Mouse (Mus musculus) WW6 (cell line): Measurements from ENCODE around the gene Il18bp.
A peak's percentile ranks its signal among the peaks of the same experiment; 100 is the strongest.
"Not testable (repeated sequence)": the region's sequence is repeated elsewhere in the genome, so short reads cannot be mapped to it uniquely, and the experiment has no call there.

Experiments
- DNase-seq: peaks from one replicate; pipeline ENCODE4 v3.0.0-alpha.2; 2013; ENCODE audit warnings: low read depth, low spot score

Il18bp gene

DNA sequence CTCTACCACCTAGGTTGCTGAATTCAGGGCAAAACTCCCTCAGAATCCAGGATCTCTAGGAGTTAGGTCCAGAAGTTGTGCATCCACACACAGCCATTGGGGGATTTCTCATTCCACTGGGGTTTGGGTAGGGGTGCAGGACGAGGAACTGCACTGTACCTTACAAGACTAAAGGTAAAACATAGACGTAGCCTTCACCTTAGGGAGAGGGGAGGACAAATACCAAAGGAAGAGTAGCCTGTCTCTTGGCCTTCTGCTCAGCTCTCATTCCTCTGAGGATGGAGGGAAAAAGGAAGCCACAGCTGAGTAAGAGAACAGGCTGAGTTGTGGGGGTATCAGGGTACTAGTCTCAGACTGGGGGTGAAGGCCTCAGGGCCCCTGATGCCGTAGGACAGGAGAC lies at the start of gene Il18bp:
TSS of gene Il18bp (minus strand) at position 101 of the 400 bp plus-strand sequence.
- DNase-seq = no peak

DNA sequence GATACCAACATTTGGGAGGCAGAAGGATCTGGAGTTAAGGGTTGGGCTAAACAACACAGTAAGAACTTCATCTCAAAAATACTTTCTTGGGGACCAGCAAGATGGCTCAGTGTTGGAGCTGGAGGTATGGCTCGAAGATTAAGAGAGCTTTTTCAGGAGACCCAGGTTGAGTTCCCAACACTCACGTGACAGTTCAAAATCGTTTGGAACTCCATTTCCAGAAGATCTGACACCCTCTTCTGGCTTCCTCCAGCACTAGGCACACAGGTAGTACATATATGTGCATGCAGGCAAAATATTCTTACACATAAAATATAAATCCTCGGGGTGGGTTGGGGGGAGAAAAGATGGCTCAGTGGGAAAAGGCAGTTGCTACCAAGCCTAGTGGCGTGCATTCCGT lies 47.9 kb upstream of the Il18bp start:
- DNase-seq = no peak

DNA sequence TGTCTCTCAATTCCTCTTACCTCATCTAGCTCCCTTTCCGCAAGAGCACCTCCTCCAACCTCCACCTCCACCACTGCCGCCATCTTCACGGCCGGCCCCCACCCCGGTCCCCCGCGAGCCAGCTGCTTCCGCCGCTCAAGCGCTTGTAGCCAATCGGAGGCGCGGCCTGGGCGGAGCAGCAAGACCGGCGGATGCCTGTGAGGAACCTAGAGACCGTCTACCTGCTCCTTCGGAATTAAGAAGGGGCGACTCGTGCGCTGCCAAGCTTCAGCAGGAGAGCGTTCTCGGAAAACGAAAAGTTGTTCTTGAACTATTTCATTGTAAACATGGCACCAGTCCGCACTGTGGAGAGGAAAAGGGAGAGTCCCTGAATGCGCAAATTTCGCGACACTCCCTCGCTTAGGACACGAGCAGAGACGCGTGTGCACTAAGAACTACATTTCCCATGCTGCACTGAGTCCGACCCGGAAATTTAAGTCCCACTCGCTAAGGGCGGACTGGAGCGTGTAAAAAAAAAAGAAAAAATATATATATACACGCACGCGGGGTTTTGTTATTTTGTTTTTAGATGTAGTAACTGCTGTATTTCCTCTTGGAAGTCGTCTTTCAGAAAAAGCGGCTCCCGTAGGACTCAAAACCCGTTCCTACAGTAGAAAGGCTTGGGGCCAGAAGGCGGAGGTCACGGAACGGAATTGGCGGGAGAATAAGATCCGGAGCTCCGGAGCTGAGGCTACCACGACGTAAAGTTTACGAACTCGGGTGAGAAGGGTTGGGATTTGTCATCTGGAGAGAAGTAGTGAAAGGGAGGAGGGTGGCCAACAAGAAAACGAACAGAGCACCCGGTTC lies 46.8 kb upstream of the Il18bp start, which contains the start of the genes Rnf121, Xndc1 and Xntrpc:
TSS of gene Rnf121 (minus strand) at position 424 of the 846 bp plus-strand sequence.
TSS of gene Xndc1 (plus strand) at position 466 of the 846 bp plus-strand sequence.
TSS of gene Xntrpc (plus strand) at position 668 of the 846 bp plus-strand sequence.
- peak; percentile 70 for DNase-seq

DNA sequence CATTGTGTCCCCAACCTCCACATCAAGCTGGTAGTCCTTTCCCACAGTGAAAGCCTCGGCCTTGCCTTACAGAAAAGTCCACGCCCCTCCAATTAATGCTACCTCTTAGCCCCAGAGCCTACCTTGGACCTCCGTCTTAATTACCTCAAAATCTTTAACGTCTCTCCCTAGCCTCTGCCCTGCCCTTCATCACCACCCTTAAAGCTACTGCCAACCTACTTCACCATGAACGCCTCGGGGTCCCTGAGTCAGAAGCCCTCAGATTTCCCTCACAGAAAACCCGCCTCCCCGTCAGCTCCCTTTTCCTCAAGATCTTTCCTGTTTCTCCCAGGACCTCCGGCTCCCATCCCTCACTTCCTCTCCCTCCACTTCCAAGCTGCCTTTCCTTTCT lies 46.2 kb upstream of the Il18bp start:
- no peak for DNase-seq

DNA sequence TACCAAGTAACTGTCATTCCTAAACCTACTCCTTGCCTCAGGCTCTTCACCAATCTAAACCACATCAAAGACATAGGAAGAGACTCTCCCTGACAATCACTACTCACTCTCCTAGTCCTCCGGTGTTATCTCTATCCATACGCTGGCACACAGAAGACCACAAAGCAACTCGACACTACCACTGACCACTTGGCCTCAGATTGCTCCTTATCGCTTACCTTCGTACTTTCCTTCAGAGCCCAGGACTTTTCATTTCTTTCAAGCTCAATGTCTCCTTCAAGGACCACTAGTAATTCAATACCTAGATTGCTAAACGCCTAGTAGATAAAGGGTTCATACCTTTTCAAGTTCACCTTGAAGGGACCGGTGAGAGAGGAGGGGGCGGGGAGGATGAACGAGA lies 45.4 kb upstream of the Il18bp start:
- no peak for DNase-seq

DNA sequence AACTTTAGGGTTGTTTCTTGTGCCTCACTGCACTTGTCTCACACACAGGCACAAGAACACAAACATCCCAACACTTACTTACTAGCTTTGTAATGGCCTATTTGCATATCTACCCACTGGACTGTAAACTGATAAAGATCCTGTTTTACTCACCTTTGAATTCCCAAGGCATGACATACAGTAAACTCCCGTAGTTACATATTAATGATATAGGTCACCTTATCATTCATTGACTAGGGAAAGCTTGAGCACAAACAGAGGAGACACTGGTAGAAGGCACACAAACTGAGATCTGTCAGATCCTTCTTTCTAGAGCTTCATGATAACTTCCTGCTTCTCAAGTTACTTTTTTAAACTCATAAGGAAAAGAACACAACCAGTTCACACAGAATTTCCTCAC lies 43.7 kb upstream of the Il18bp start:
- DNase-seq = no peak

DNA sequence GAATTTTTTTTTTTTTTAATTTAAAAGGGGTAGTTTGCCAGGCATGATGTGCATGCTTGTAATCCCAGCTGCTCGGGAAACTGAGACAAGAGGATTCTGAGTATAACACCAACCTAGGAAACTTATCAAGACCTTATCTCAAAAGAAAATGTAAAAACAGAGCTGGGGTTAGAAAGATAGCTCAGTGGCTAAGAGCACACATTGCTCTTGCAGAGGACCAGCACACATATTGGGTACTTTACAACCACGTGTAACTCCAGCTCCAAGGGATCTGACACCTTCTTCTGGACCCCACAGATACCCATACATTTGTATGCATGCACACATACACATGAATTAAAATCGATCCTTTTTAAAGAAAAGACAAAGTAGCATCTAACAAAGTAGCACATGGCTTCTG lies 42.9 kb upstream of the Il18bp start:
- DNase-seq = no peak

DNA sequence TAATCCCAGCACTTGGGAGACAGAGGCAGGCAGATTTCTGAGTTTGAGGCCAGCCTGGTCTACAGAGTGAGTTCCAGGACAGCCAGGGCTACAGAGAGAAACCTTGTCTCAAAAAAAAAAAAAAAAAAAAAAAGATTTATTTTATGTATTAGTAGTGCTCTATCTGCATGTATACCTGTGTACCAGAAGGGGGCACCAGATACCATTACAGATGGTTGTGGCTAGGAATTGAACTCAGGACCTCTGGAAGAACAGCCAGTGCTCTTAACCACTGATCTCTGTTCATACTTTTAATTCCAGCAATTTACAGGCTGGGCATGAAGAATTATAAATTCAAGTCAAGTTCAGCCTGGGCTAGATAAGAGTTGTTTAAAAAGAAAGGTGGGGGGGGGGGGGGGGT lies 30.0 kb upstream of the Il18bp start:
- not testable (repeated sequence) for DNase-seq

DNA sequence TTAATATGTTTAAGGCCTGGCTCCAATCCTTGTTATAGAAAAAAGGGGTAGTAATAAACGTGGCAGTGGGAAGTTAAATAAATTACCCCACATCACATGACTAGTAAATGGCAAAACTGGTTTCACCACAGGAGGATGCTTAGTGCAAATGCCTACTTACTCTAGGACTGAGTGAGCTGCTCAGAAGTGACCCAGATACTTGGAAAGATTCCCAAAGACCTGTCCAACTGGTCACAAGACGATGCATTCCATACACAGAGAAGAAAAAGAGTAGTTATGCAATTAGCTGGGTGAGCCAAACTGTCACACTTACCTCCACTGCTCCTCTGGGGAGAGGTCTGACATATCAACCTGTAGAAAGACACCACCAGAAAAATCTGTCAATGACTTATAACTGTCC lies 23.8 kb upstream of the Il18bp start:
- no peak for DNase-seq

DNA sequence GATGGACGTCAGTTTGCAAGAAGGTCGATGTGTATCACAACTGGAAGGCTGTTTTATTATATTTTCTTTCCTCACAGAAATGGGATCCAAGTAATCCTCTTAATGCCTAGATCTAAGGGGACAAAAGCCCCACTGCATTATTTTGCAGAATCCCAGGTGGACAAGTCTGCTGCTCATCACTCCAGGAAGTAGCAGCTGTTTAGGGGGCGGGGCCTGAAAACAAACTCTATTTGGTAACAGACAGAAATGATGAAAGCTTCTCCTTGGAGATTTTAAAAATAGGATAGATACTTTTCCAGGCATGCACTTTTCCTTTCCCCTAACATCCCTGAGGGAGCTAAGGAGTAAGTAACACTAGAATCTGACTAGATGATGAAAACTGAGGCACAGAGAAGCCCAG lies 18.8 kb upstream of the Il18bp start:
- no peak for DNase-seq

DNA sequence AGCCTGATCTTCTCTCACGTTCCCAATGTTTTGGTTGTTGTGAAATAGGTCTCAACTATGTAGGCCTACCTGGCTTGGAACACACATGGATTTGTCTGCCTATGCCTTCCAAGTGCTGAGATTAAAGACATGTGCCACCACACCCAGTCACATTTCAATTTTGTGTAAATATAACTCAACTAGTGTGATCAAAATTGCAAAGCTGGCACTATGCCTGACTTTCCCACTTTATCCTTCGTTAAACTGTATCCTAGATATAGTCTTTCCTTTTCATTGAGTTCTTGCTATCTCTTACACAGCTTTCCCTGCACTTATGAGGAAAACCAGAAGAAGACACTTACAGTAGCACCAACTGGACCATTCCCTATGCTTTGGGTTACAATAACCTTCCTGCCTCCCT lies 17.0 kb upstream of the Il18bp start:
- DNase-seq = no peak

DNA sequence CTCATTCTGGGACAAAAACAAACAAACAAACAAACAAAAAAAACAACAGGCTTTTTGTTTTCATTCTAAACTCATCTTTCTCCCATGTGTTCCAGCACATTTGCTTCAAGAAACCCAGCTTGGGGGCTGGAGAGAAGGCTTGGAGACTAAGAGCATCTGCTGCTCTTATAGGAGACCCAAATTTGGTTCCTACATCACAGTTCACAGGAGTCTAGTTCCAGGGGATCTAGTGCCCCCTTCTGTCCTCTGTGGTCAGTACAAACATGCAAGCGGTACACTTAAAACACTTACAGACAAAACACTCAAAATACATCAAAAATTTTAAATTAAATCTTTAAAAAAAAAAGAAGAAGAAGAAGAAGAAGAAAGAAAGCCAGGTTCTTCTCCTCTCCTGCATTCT lies 16.4 kb upstream of the Il18bp start:
- no peak for DNase-seq

DNA sequence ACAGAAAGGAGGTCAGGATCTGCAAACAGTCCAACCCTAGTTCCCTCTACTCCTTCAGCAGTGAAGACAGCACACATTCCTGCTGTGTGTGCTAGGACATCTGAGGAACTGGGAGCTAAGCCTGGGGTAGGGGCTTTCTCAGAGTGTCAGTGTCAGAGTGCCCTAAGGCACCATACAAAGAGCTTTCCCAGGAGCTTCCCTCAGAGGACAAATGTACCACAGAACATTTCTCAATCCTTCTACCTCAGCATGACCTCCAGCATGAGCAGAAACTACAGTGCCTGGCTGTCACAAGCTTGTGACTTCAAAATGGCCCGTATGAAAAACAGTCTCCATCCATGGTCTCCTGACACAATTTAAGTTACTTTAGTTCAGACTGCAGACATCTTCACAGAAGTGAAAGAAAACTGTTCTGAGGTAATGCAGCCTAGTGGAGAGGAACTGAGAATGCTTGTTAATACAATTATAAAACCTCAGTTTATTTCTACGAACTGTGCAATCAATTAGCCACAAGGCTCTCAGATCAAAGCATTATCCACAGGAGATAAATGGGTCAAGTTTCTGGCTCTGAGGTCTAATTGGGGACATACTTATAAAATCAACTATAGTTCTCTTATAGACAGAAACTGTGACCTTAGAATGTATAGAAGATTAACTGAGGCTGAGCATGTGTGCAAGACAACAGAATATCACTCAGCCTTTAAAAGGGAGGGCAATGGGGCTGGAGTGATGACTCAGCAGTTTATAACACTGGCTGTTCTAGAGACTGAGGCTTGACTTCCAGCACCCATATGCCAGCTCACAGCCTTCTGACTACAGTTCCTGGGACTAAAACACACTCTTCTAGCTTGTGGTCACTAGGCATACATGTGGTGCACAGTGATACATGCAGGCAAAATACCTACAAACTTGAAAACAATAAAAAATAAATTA lies 7.0 kb upstream of the Il18bp start:
- no peak for DNase-seq

DNA sequence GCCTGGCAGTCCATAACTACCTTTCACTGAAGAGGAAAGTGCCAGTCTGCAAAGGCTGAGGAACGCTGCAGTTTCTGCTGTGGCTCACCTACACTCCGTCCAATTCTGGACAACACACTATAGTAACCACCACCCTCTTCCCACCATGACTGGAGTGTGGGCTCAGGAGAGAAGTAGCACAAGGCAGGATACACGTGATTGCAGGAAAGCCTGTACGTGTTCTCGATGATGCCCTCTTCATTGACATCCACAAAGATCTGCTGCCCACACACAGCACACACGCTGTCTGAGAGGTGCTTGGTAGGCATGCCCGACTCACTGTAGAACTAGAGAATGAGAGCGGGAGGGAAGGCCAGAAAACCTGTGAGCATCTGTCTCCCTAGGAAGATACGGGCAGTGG lies 5.3 kb upstream of the Il18bp start:
- DNase-seq = no peak

DNA sequence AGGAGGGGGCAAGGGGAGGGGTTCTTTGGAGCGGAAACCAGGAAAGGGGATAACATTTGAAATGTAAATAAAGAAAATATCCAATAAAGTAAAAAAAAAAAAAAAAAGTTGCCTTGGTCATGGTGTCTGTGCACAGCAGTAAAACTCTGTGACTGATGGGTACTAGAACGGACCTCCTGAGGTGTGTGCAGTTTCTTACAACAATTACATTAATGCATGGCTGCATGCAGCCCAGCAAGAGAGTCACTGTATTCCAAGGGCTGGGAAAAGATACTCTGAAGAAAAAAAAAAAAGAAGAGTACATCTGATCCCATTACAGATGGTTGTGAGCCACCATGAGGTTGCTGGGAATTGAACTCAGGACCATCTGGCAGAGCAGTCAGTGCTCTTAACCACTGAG lies 2.4 kb upstream of the Il18bp start:
- not testable (repeated sequence) for DNase-seq

DNA sequence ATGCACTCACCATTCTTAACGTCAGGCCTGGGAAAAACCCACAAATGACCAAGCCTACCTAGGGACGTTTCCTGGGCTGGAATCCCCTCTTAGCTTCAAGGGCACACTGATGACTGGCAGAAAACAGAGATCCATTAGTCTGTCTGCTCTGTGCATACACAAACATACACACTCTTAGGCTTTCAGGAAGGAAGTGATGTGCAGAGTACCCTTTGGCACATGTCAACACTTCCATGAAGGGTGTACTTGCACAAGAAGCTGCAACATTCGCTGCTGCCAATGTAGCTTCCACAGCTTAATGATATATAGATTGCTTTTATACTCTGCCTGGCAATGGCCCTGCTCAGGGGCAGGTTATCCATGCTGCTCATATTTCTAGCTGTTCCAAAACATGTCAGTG lies 872 bp upstream of the Il18bp start:
- no peak for DNase-seq

DNA sequence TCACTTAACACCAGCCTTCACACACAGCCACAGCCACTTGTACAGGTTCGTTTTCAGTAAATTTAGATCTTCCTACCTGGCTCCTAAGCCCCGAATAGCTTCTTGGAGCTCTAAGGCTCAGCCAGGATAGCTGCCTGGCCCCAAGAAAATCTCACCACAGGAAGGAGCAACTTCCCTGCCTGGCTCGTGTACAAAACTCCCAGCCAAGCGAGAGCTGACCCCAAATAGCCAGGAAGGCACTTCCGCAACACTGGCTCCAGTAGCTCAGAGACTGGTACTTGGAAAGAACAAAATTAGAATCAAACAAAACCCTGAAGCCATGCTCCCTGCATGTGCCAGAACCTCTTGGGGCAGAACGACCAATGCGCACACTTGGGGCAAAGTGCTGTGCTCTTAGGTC lies 456 bp downstream of the Il18bp start:
- DNase-seq = no peak

DNA sequence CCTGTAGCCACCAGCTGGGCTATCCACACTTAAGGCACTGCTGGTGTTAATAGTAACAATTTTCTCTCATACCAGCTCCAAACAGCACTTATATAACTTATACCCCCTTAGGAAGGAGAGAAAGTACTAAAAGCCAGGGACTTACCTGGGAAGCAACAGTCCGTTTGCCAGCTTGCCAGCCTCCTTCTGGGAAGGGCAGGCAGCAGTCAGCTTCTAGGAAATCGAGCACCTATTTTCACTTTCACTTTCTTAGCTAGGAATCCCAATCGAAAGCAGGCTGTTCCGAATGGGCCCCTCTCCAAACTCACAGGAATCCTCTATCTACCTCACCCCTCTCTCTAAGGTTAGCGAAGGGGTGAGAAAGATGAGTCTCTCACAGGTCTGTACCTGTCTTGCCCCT lies 1.0 kb downstream of the Il18bp start:
- DNase-seq = no peak

DNA sequence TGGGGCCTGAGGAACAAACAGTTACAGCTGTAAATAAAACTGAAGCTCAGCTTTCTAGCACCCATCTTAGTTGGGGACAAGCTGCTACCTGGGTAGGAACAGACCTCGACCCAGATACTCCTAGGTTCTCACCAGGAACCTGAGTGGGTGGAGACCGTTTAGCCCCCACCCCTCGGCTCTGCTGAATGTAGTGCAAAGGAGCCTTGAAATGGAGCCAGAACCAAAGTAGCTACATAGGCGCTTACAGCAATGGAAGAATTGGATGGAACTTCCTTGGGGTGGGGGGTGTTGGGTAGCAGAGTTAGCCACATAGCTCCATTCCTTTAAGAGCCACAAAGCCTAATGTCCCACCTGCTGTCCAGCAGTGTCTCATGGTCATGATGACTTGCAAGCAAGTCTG lies 1.6 kb downstream of the Il18bp start:
- DNase-seq = no peak

DNA sequence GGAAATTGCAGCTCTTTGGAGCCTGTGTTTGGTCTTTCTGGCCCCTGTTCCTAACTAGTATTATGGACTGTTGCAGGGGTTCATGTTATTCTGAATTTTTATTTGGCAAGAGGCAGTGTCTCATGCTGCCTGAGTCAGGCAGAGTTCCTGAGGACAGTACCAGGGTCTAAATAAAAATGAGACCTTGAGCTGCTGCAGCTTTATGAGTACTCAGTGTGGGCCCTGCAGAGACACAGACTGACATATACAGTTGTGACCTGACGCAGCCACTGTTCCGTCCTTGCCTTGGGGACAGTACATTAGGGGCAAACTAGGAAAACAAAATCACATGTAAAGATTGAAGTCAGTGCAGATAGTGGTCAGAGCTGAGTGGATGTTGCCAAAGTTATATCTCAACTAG lies 3.5 kb downstream of the Il18bp start:
- no peak for DNase-seq

DNA sequence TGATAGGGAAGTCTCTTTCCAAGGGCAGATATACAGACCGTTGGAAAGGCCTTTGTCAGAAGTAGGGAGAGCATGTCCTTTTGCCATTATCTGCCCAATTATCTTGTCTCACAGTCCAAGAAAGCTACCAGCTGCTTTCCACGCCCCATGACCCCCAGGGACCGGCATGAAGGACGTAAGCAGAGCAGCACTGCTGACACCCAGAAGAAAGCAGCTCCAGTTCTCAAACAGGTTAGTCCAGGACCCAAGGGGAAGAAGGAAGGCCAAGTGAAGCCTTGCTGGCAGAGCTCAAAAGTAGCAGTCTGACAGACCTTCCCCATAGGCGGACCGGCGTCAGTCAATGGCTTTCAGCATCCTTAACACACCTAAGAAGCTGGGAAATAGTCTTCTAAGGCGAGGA lies 5.1 kb downstream of the Il18bp start:
- no peak for DNase-seq

DNA sequence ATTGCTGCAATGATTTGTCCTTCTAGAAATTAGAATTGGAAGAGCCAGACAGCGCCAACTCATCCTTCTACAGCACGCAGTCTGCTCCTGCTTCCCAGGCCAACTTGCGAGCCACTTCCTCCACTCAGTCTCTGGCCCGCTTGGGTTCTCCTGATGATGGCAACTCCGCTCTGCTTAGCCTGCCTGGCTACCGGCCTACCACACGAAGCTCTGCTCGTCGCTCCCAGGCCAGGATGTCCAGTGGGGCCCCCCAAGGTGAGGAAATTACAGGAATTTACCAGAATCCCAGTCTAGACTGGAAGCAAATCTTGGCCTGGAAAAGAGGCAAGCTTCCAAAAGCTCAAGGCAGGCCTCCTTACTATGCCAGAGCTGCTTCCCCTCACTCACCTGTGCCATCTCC lies 6.6 kb downstream of the Il18bp start:
- no peak for DNase-seq

DNA sequence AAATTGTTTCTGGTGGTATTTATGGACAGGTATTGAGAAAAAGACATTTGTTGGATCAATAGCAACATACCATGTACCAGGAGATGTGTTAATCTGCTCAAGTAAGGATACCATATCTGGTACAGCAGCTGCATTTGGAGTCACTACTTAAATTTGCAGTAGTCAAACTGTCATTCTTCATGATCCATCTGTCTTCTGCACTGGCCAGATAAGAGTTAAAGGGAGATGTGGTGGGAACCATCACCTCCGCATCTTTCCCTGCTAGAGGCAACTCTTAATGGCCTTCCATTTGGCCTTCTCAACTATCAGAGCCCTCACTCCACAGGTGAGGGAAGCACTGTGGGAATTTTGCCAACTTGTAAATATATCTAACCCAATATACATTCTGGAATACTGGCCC lies 12.0 kb downstream of the Il18bp start:
- no peak for DNase-seq
